ENCODE assay signal across 19 mouse cellular contexts in the genomic region with DNA sequence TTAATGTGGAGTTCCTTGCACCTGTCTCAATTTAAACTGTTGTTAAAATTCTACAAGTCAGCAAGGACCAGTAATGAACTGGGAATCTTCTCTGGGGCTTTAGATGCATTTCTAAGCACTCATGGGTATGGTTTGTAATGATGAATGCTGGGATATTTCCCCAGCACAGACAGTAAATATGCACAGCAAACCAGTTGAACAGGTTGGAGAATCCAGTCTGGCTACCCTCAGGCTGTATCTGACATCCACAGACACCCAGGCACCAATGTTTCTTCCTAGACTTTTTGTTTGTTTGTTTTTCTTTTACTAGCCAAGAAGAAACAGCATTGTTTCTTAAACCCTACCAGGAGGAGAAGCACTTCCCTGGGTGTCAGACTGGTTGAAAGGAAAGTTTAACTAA.
DNase-seq lines count a peak whose midpoint lies in the region; ATAC-seq and TF ChIP-seq lines count a peak whose summit lies in the region.
"Had no signal": no experiment of that assay in that cellular context is flagged by ENCODE, and none has a peak within 500 bp of the region (broad histone marks: within the 10 kb centered on the region; RNA-seq: fewer than 3 reads in every experiment).

No protein-coding gene starts in this region.

- DNase-seq in embryo, embryonic 11 days = peak; percentile 2
- DNase-seq in embryo, embryonic 10 days (ENCODE audit: low spot score) = no peak
- peak; percentile 33 for DNase-seq in lung, embryonic 14.5 days
- no peak for DNase-seq in lung, postnatal 0 days (ENCODE audit: low spot score)
- DNase-seq in embryonic facial prominence, embryonic 10.5 days (ENCODE audit: low spot score) = peak; percentile 13
- DNase-seq in hindbrain, embryonic 10.5 days (ENCODE audit: low spot score) = no peak
- DNase-seq in right cerebral cortex, adult 18-20 months = no peak
- DNase-seq: cerebellum, adult 2 months; cerebellum, postnatal 25 days; forebrain, postnatal 0 days; heart, adult 2 months; left cerebral cortex, postnatal 4 days; retina, postnatal 1 day had no signal

- TF ChIP-seq EP300 in lung, postnatal 0 days (IDR thresholded peaks at IDR 0.05) = no peak

- no peak overlapping the region for H3K4me3 ChIP-seq in lung, embryonic 14.5 days (ENCODE audit: low read depth, low read length)
- no peak overlapping the region for H3K4me3 ChIP-seq in lung, postnatal 0 days (ENCODE audit: low read depth, low read length)
- H3K4me3 ChIP-seq in embryonic facial prominence, embryonic 10.5 days = no peak overlapping the region
- no peak overlapping the region for H3K4me3 ChIP-seq in stomach, embryonic 14.5 days (ENCODE audit: low read depth, low read length)
- H3K4me3 ChIP-seq in hindbrain, embryonic 10.5 days = no peak overlapping the region
- H3K4me3 ChIP-seq: heart, adult 2 months; heart, embryonic 13.5 days; hindbrain, embryonic 13.5 days; midbrain, embryonic 15.5 days; neural tube, embryonic 12.5 days had no signal

- H3K9ac ChIP-seq in lung, embryonic 14.5 days = no peak overlapping the region
- H3K9ac ChIP-seq in lung, postnatal 0 days (replicated peaks; ENCODE audit: low read depth) = no peak overlapping the region
- no peak overlapping the region for H3K9ac ChIP-seq in stomach, embryonic 14.5 days (replicated peaks; ENCODE audit: low read depth, low read length)
- H3K9ac ChIP-seq: forebrain, postnatal 0 days; heart, embryonic 13.5 days; hindbrain, embryonic 13.5 days; midbrain, embryonic 15.5 days; neural tube, embryonic 12.5 days had no signal

- H3K27ac ChIP-seq in lung, embryonic 14.5 days (ENCODE audit: low read depth) = no peak overlapping the region
- no peak overlapping the region for H3K27ac ChIP-seq in lung, postnatal 0 days (ENCODE audit: low read length)
- no peak overlapping the region for H3K27ac ChIP-seq in embryonic facial prominence, embryonic 10.5 days (replicated peaks)
- H3K27ac ChIP-seq in stomach, embryonic 14.5 days (ENCODE audit: low read length) = peak overlapping the region; percentile 48; the same call in 1 of the 2 replicates
- no peak overlapping the region for H3K27ac ChIP-seq in hindbrain, embryonic 10.5 days
- H3K27ac ChIP-seq: heart, adult 2 months; heart, embryonic 13.5 days; hindbrain, embryonic 13.5 days; midbrain, embryonic 15.5 days; neural tube, embryonic 12.5 days had no signal

- H3K36me3 ChIP-seq in lung, embryonic 14.5 days (ENCODE audit: insufficient read depth) = no peaks in the 10 kb centered on the region
- H3K36me3 ChIP-seq in lung, postnatal 0 days (ENCODE audit: insufficient read depth, low read length) = no peaks in the 10 kb centered on the region
- H3K36me3 ChIP-seq in embryonic facial prominence, embryonic 10.5 days (replicated peaks) = no peaks in the 10 kb centered on the region
- no peaks in the 10 kb centered on the region for H3K36me3 ChIP-seq in stomach, embryonic 14.5 days (ENCODE audit: control insufficient read depth, insufficient read depth, low read length)
- no peaks in the 10 kb centered on the region for H3K36me3 ChIP-seq in hindbrain, embryonic 10.5 days
- H3K36me3 ChIP-seq: heart, embryonic 13.5 days; hindbrain, embryonic 13.5 days; midbrain, embryonic 15.5 days; neural tube, embryonic 12.5 days had no signal

- no peak for ATAC-seq in lung, embryonic 14.5 days (ENCODE audit: insufficient read depth)
- ATAC-seq in lung, postnatal 0 days = no peak
- ATAC-seq in stomach, embryonic 14.5 days (ENCODE audit: insufficient number of reproducible peaks, insufficient read depth, low FRiP score, low read depth) = no peak
- ATAC-seq: forebrain, postnatal 0 days; inflammation-experienced regulatory T-cells, adult 6 months; midbrain, embryonic 15.5 days had no signal

- no peak overlapping the region for H3K4me2 ChIP-seq in lung, embryonic 14.5 days
- H3K4me2 ChIP-seq in lung, postnatal 0 days (replicated peaks; ENCODE audit: low read depth, low read length) = no peak overlapping the region
- no peak overlapping the region for H3K4me2 ChIP-seq in stomach, embryonic 14.5 days (replicated peaks; ENCODE audit: low read depth, low read length)
- H3K4me2 ChIP-seq: heart, embryonic 13.5 days; hindbrain, embryonic 13.5 days; midbrain, embryonic 15.5 days; neural tube, embryonic 12.5 days had no signal

- no peaks in the 10 kb centered on the region for H3K27me3 ChIP-seq in lung, embryonic 14.5 days (ENCODE audit: insufficient read depth, low read length)
- H3K27me3 ChIP-seq in lung, postnatal 0 days (replicated peaks; ENCODE audit: insufficient read depth, low read length) = no peaks in the 10 kb centered on the region
- H3K27me3 ChIP-seq in embryonic facial prominence, embryonic 10.5 days (replicated peaks; ENCODE audit: low read depth, poor library complexity, severe bottlenecking) = no peaks in the 10 kb centered on the region
- no peaks in the 10 kb centered on the region for H3K27me3 ChIP-seq in stomach, embryonic 14.5 days (ENCODE audit: control insufficient read depth, insufficient read depth, low read length)
- no peaks in the 10 kb centered on the region for H3K27me3 ChIP-seq in hindbrain, embryonic 10.5 days (ENCODE audit: insufficient read depth, poor library complexity, severe bottlenecking)
- H3K27me3 ChIP-seq: heart, embryonic 13.5 days; hindbrain, embryonic 13.5 days; midbrain, embryonic 15.5 days; neural tube, embryonic 12.5 days had no signal

- peaks cover 5% of the 10 kb centered on the region; the same call in 1 of the 2 replicates for H3K4me1 ChIP-seq in lung, embryonic 14.5 days (ENCODE audit: insufficient read depth)
- H3K4me1 ChIP-seq in lung, postnatal 0 days (ENCODE audit: insufficient read depth, low read depth, low read length) = peaks cover 2% of the 10 kb centered on the region; the same call in 1 of the 2 replicates
- H3K4me1 ChIP-seq in embryonic facial prominence, embryonic 10.5 days = peaks cover 5% of the 10 kb centered on the region
- no peaks in the 10 kb centered on the region for H3K4me1 ChIP-seq in stomach, embryonic 14.5 days (ENCODE audit: control insufficient read depth, insufficient read depth, low read length)
- H3K4me1 ChIP-seq in hindbrain, embryonic 10.5 days (replicated peaks) = no peaks in the 10 kb centered on the region
- H3K4me1 ChIP-seq: hindbrain, embryonic 13.5 days; midbrain, embryonic 15.5 days; neural tube, embryonic 12.5 days had no signal

- no peak for TF ChIP-seq CTCF in lung, embryonic 14.5 days (IDR thresholded peaks at IDR 0.05; ENCODE audit: low read depth)
- TF ChIP-seq CTCF in lung, postnatal 0 days (IDR thresholded peaks at IDR 0.05) = no peak

- no peaks in the 10 kb centered on the region for H3K9me3 ChIP-seq in lung, embryonic 14.5 days (ENCODE audit: low read depth, low read length)
- no peaks in the 10 kb centered on the region for H3K9me3 ChIP-seq in lung, postnatal 0 days (ENCODE audit: low read length)
- no peaks in the 10 kb centered on the region for H3K9me3 ChIP-seq in embryonic facial prominence, embryonic 10.5 days
- no peaks in the 10 kb centered on the region for H3K9me3 ChIP-seq in stomach, embryonic 14.5 days (ENCODE audit: control insufficient read depth, low read depth, low read length)
- H3K9me3 ChIP-seq in hindbrain, embryonic 10.5 days = no peaks in the 10 kb centered on the region
- H3K9me3 ChIP-seq: heart, embryonic 13.5 days; hindbrain, embryonic 13.5 days; midbrain, embryonic 15.5 days; neural tube, embryonic 12.5 days had no signal

Comparison
In these comparisons a context has a peak if more than half of its experiments do, and no peak if none do; other contexts are left out.
1. DNase-seq: peak in embryo, embryonic 11 days (single experiment), lung, embryonic 14.5 days (single experiment) and embryonic facial prominence, embryonic 10.5 days (single experiment); none in embryo, embryonic 10 days (single experiment), lung, postnatal 0 days (single experiment), hindbrain, embryonic 10.5 days (single experiment) and right cerebral cortex, adult 18-20 months (single experiment).